Mouse (Mus musculus) hindbrain, embryonic 15.5 days (tissue): ENCODE data around the gene Tspan13. TPM values are rescaled to one million over a fixed set of nuclear protein-coding genes. Genes with fewer than 3 reads are reported as not detected.

ENCODE experiments used
- ATAC-seq: fragments of 200-750 bp; cut with Nextera tagmentation; 2 replicates; pipeline ENCODE4 v1.8.0; 2017; ENCODE audit warnings: low read depth, moderate number of reproducible peaks, moderate TSS enrichment; ENCODE audit not compliant: low FRiP score
- H3K27ac ChIP-seq: fragments of 300-500 bp; sonication (generic); replicated peaks from 2 replicates; pipeline ENCODE4 v1.5.1; 2015; ENCODE audit warnings: mild to moderate bottlenecking, inconsistent platforms
- H3K27me3 ChIP-seq: fragments of 300-500 bp; sonication (generic); 2 replicates; pipeline ENCODE4 v1.6.1; 2015; ENCODE audit warnings: control low read depth, inconsistent platforms
- H3K36me3 ChIP-seq: fragments of 300-500 bp; sonication (generic); 2 replicates; pipeline ENCODE4 v1.6.1; 2015; ENCODE audit warnings: control low read depth, inconsistent platforms
- H3K4me1 ChIP-seq: fragments of 300-500 bp; sonication (generic); replicated peaks from 2 replicates; pipeline ENCODE4 v1.6.1; 2015; ENCODE audit warnings: control low read depth, inconsistent platforms
- H3K4me2 ChIP-seq: fragments of 300-500 bp; sonication (generic); 2 replicates; pipeline ENCODE4 v1.6.1; 2015; ENCODE audit warnings: moderate library complexity, mild to moderate bottlenecking, inconsistent platforms
- H3K4me3 ChIP-seq: fragments of 300-500 bp; sonication (generic); 2 replicates; pipeline ENCODE4 v1.5.1; 2015; ENCODE audit warnings: mild to moderate bottlenecking, inconsistent platforms
- H3K9ac ChIP-seq: fragments of 300-500 bp; sonication (generic); 2 replicates; pipeline ENCODE4 v1.6.1; 2015; ENCODE audit warnings: inconsistent platforms
- H3K9me3 ChIP-seq: fragments of 300-500 bp; sonication (generic); 2 replicates; pipeline ENCODE4 v1.6.1; 2016; ENCODE audit warnings: control low read depth, inconsistent platforms
- WGBS: fragments of 180-500 bp; shearing (Covaris S2); methylation state at CpG from one replicate; pipeline ENCODE4 v1.1.7; 2015; 5-methylcytosine and 5-hydroxymethylcytosine counted together
- polyA plus RNA-seq: library from polyadenylated mRNA; unstranded; fragments of >200 nt; fragmentation: Nextera tagmentation; extraction: Ambion mirVana; gene quantifications from 2 replicates; pipeline ENCODE4 v1.2.1, GENCODE M21; 2015

Gene Tspan13
- polyA plus RNA-seq, result 406 and 422 TPM in 2 replicates

- under 1% methylated on average over 34 of the region's 35 CpGs for WGBS
- Histone ChIP-seq H3K36me3 (no peaks in the 10 kb centered on the region), H3K4me1 (peaks cover 12% of the 10 kb centered on the region), H3K9me3 (no peaks in the 10 kb centered on the region), H3K9ac (peak within 1 kb of the TSS; percentile 99), H3K4me2 (peak within 1 kb of the TSS; percentile 69), H3K27ac (peak within 1 kb of the TSS; percentile 96), H3K4me3 (peak within 1 kb of the TSS; percentile 87), H3K27me3 (no peaks in the 10 kb centered on the region)
- peak; percentile 98 for ATAC-seq
Measured at GRCm38 (mm10) chr12:36042348-36042778, at the start of gene Tspan13. TSS of gene Tspan13 (minus strand) at chr12:36042500.

- no peak overlapping the region for H3K9ac ChIP-seq
- 92% methylated on average over 10 of the region's 10 CpGs for whole genome bisulfite sequencing
- H3K36me3 ChIP-seq, result peaks cover 30% of the 10 kb centered on the region
- no peaks in the 10 kb centered on the region for H3K4me1 ChIP-seq
- no peak overlapping the region for H3K27ac ChIP-seq
- ATAC-seq, result no peak
- H3K4me2 ChIP-seq, result no peak overlapping the region
- no peak overlapping the region for H3K4me3 ChIP-seq
- no peaks in the 10 kb centered on the region for H3K9me3 ChIP-seq
- H3K27me3 ChIP-seq, result no peaks in the 10 kb centered on the region
Measured at GRCm38 (mm10) chr12:36091964-36092363, 49.7 kb upstream of the Tspan13 start.

GRCm38 (mm10) chr12:36089221-36089620, 46.9 kb upstream of the Tspan13 start:
- ATAC-seq, result 0 out of 2 replicates have a peak, but pooled peaks have one; percentile 16
- Histone ChIP-seq H3K4me3 (no peak overlapping the region), H3K4me1 (no peaks in the 10 kb centered on the region), H3K9me3 (no peaks in the 10 kb centered on the region), H3K36me3 (peaks cover 19% of the 10 kb centered on the region), H3K27ac (no peak overlapping the region), H3K4me2 (no peak overlapping the region), H3K27me3 (no peaks in the 10 kb centered on the region), H3K9ac (no peak overlapping the region)
- 56% methylated on average over 6 of the region's 6 CpGs for WGBS

GRCm38 (mm10) chr12:36088804-36089203, 46.5 kb upstream of the Tspan13 start:
- Histone ChIP-seq H3K36me3 (peaks cover 19% of the 10 kb centered on the region), H3K4me3 (no peak overlapping the region), H3K27me3 (no peaks in the 10 kb centered on the region), H3K27ac (no peak overlapping the region), H3K9me3 (no peaks in the 10 kb centered on the region), H3K4me2 (no peak overlapping the region), H3K9ac (no peak overlapping the region), H3K4me1 (no peaks in the 10 kb centered on the region)
- 97% methylated on average over 1 of the region's 1 CpGs for WGBS
- 0 out of 2 replicates have a peak, but pooled peaks have one; percentile 33 for ATAC-seq

GRCm38 (mm10) chr12:36085380-36085779, 43.1 kb upstream of the Tspan13 start:
- Histone ChIP-seq H3K4me3 (no peak overlapping the region), H3K27me3 (no peaks in the 10 kb centered on the region), H3K36me3 (no peaks in the 10 kb centered on the region), H3K27ac (no peak overlapping the region), H3K9ac (no peak overlapping the region), H3K9me3 (no peaks in the 10 kb centered on the region), H3K4me1 (no peaks in the 10 kb centered on the region), H3K4me2 (no peak overlapping the region)
- 91% methylated on average over 2 of the region's 2 CpGs for WGBS
- no peak for ATAC-seq

- Histone ChIP-seq H3K4me3 (no peak overlapping the region), H3K4me1 (no peaks in the 10 kb centered on the region), H3K9ac (no peak overlapping the region), H3K4me2 (no peak overlapping the region), H3K9me3 (no peaks in the 10 kb centered on the region), H3K27me3 (no peaks in the 10 kb centered on the region), H3K27ac (no peak overlapping the region), H3K36me3 (no peaks in the 10 kb centered on the region)
- 77% methylated on average over 4 of the region's 4 CpGs for WGBS
- ATAC-seq, result no peak
Measured at GRCm38 (mm10) chr12:36078101-36078899, 36.0 kb upstream of the Tspan13 start.

- 29% methylated on average over 5 of the region's 5 CpGs for WGBS
- no peak overlapping the region for H3K27ac ChIP-seq
- H3K36me3 ChIP-seq, result no peaks in the 10 kb centered on the region
- no peak overlapping the region for H3K4me2 ChIP-seq
- no peak overlapping the region for H3K4me3 ChIP-seq
- H3K4me1 ChIP-seq, result no peaks in the 10 kb centered on the region
- no peak overlapping the region for H3K9ac ChIP-seq
- no peak for ATAC-seq
- no peaks in the 10 kb centered on the region for H3K9me3 ChIP-seq
- H3K27me3 ChIP-seq, result no peaks in the 10 kb centered on the region
Measured at GRCm38 (mm10) chr12:36072860-36073259, 30.6 kb upstream of the Tspan13 start.

GRCm38 (mm10) chr12:36070231-36070630, 27.9 kb upstream of the Tspan13 start:
- no peak overlapping the region for H3K9ac ChIP-seq
- no peaks in the 10 kb centered on the region for H3K36me3 ChIP-seq
- no peak overlapping the region for H3K27ac ChIP-seq
- no peak for ATAC-seq
- no peaks in the 10 kb centered on the region for H3K27me3 ChIP-seq
- H3K4me1 ChIP-seq, result no peaks in the 10 kb centered on the region
- H3K4me3 ChIP-seq, result no peak overlapping the region
- H3K9me3 ChIP-seq, result no peaks in the 10 kb centered on the region
- H3K4me2 ChIP-seq, result no peak overlapping the region
- WGBS, result 88% methylated on average over 4 of the region's 4 CpGs

GRCm38 (mm10) chr12:36067538-36067937, 25.2 kb upstream of the Tspan13 start:
- Histone ChIP-seq H3K9me3 (no peaks in the 10 kb centered on the region), H3K36me3 (no peaks in the 10 kb centered on the region), H3K27me3 (no peaks in the 10 kb centered on the region), H3K4me2 (no peak overlapping the region), H3K4me1 (no peaks in the 10 kb centered on the region), H3K27ac (no peak overlapping the region), H3K4me3 (no peak overlapping the region), H3K9ac (no peak overlapping the region)
- ATAC-seq, result no peak
- 91% methylated on average over 2 of the region's 2 CpGs for WGBS

- ATAC-seq, result no peak
- no peaks in the 10 kb centered on the region for H3K27me3 ChIP-seq
- H3K4me1 ChIP-seq, result no peaks in the 10 kb centered on the region
- 52% methylated on average over 1 of the region's 1 CpGs for WGBS
- no peak overlapping the region for H3K9ac ChIP-seq
- H3K9me3 ChIP-seq, result no peaks in the 10 kb centered on the region
- no peaks in the 10 kb centered on the region for H3K36me3 ChIP-seq
- H3K4me3 ChIP-seq, result no peak overlapping the region
- H3K4me2 ChIP-seq, result no peak overlapping the region
- no peak overlapping the region for H3K27ac ChIP-seq
Measured at GRCm38 (mm10) chr12:36065911-36066310, 23.6 kb upstream of the Tspan13 start.

- Histone ChIP-seq H3K4me1 (no peaks in the 10 kb centered on the region), H3K9me3 (no peaks in the 10 kb centered on the region)
Measured at GRCm38 (mm10) chr12:36057699-36058098, 15.4 kb upstream of the Tspan13 start.

GRCm38 (mm10) chr12:36050276-36050675, 8.0 kb upstream of the Tspan13 start:
- no peaks in the 10 kb centered on the region for H3K4me1 ChIP-seq
- no peak overlapping the region for H3K9ac ChIP-seq
- no peaks in the 10 kb centered on the region for H3K9me3 ChIP-seq
- no peak overlapping the region for H3K4me3 ChIP-seq
- H3K27ac ChIP-seq, result no peak overlapping the region
- WGBS, result 85% methylated on average over 1 of the region's 1 CpGs
- H3K36me3 ChIP-seq, result no peaks in the 10 kb centered on the region
- no peak for ATAC-seq
- no peaks in the 10 kb centered on the region for H3K27me3 ChIP-seq
- no peak overlapping the region for H3K4me2 ChIP-seq

More at GRCm38 (mm10) chr12:36057699-36058098, 15.4 kb upstream of the Tspan13 start:
- no peaks in the 10 kb centered on the region for H3K27me3 ChIP-seq
- no peak for ATAC-seq
- no peak overlapping the region for H3K4me3 ChIP-seq
- no peak overlapping the region for H3K4me2 ChIP-seq
- no peaks in the 10 kb centered on the region for H3K36me3 ChIP-seq
- H3K9ac ChIP-seq, result no peak overlapping the region
- 85% methylated on average over 2 of the region's 2 CpGs for WGBS
- H3K27ac ChIP-seq, result no peak overlapping the region
